Mouse (Mus musculus): Measurements from ENCODE around the gene Rep15. TPM values are rescaled to one million over a fixed set of nuclear protein-coding genes. Genes with fewer than 3 reads are reported as not detected.

Gene Rep15
- polyA plus RNA-seq (2014; fragmentation: Nextera tagmentation; extraction: Ambion mirVana) = 2.0 and 2.5 TPM in 2 replicates

GRCm38 (mm10) chr6:147032303-147032925 lies at the start of gene Rep15:
TSS of gene Rep15 (plus strand) at chr6:147032584.
- no peak for ATAC-seq (ENCODE audit: insufficient number of reproducible peaks, insufficient read depth, low FRiP score, low read depth)
- H3K4me2 ChIP-seq (replicated peaks; ENCODE audit: low read depth, low read length) = no peak within 1 kb of the TSS
- no peak within 1 kb of the TSS for H3K4me3 ChIP-seq (ENCODE audit: low read depth, low read length)
- peaks cover 9% of the 10 kb centered on the region; the same call in 1 of the 2 replicates for H3K36me3 ChIP-seq (ENCODE audit: control insufficient read depth, insufficient read depth, low read length)
- no peaks in the 10 kb centered on the region for H3K9me3 ChIP-seq (ENCODE audit: control insufficient read depth, low read depth, low read length)
- H3K27me3 ChIP-seq (ENCODE audit: control insufficient read depth, insufficient read depth, low read length) = no peaks in the 10 kb centered on the region
- H3K9ac ChIP-seq (replicated peaks; ENCODE audit: low read depth, low read length) = no peak within 1 kb of the TSS
- no peak within 1 kb of the TSS for H3K27ac ChIP-seq (ENCODE audit: low read length)
- WGBS = 41% methylated on average over 13 of the region's 13 CpGs
- H3K4me1 ChIP-seq (ENCODE audit: control insufficient read depth, insufficient read depth, low read length) = no peaks in the 10 kb centered on the region

- Histone ChIP-seq H3K27ac (ENCODE audit: low read length) (no peak overlapping the region), H3K36me3 (ENCODE audit: control insufficient read depth, insufficient read depth, low read length) (no peaks in the 10 kb centered on the region; the same call in 1 of the 2 replicates), H3K4me3 (ENCODE audit: low read depth, low read length) (no peak overlapping the region), H3K27me3 (ENCODE audit: control insufficient read depth, insufficient read depth, low read length) (no peaks in the 10 kb centered on the region), H3K4me2 (replicated peaks; ENCODE audit: low read depth, low read length) (no peak overlapping the region), H3K4me1 (ENCODE audit: control insufficient read depth, insufficient read depth, low read length) (peaks cover 2% of the 10 kb centered on the region; the same call in 1 of the 2 replicates), H3K9ac (replicated peaks; ENCODE audit: low read depth, low read length) (no peak overlapping the region), H3K9me3 (ENCODE audit: control insufficient read depth, low read depth, low read length) (no peaks in the 10 kb centered on the region)
- ATAC-seq (ENCODE audit: insufficient number of reproducible peaks, insufficient read depth, low FRiP score, low read depth) = no peak
- 66% methylated on average over 3 of the region's 3 CpGs for WGBS
These were observed 47.8 kb upstream of the Rep15 start for GRCm38 (mm10) chr6:146984569-146984968.

- no peak overlapping the region for H3K4me3 ChIP-seq (ENCODE audit: low read depth, low read length)
- no peak overlapping the region for H3K27ac ChIP-seq (ENCODE audit: low read length)
- H3K4me1 ChIP-seq (ENCODE audit: control insufficient read depth, insufficient read depth, low read length) = no peaks in the 10 kb centered on the region
- no peak overlapping the region for H3K4me2 ChIP-seq (replicated peaks; ENCODE audit: low read depth, low read length)
- H3K27me3 ChIP-seq (ENCODE audit: control insufficient read depth, insufficient read depth, low read length) = no peaks in the 10 kb centered on the region
- WGBS = 40% methylated on average over 5 of the region's 5 CpGs
- ATAC-seq (ENCODE audit: insufficient number of reproducible peaks, insufficient read depth, low FRiP score, low read depth) = no peak
- peaks cover 11% of the 10 kb centered on the region for H3K36me3 ChIP-seq (ENCODE audit: control insufficient read depth, insufficient read depth, low read length)
- no peak overlapping the region for H3K9ac ChIP-seq (replicated peaks; ENCODE audit: low read depth, low read length)
- no peaks in the 10 kb centered on the region for H3K9me3 ChIP-seq (ENCODE audit: control insufficient read depth, low read depth, low read length)
These were observed 38.1 kb upstream of the Rep15 start for GRCm38 (mm10) chr6:146994236-146994635.

GRCm38 (mm10) chr6:146995391-146995790 lies 37.0 kb upstream of the Rep15 start:
- 88% methylated on average over 2 of the region's 2 CpGs for WGBS
- Histone ChIP-seq H3K4me2 (replicated peaks; ENCODE audit: low read depth, low read length) (no peak overlapping the region), H3K27me3 (ENCODE audit: control insufficient read depth, insufficient read depth, low read length) (no peaks in the 10 kb centered on the region), H3K27ac (ENCODE audit: low read length) (no peak overlapping the region), H3K9ac (replicated peaks; ENCODE audit: low read depth, low read length) (no peak overlapping the region), H3K4me1 (ENCODE audit: control insufficient read depth, insufficient read depth, low read length) (no peaks in the 10 kb centered on the region), H3K36me3 (ENCODE audit: control insufficient read depth, insufficient read depth, low read length) (peaks cover 13% of the 10 kb centered on the region), H3K9me3 (ENCODE audit: control insufficient read depth, low read depth, low read length) (no peaks in the 10 kb centered on the region), H3K4me3 (ENCODE audit: low read depth, low read length) (no peak overlapping the region)
- no peak for ATAC-seq (ENCODE audit: insufficient number of reproducible peaks, insufficient read depth, low FRiP score, low read depth)

- Histone ChIP-seq H3K36me3 (ENCODE audit: control insufficient read depth, insufficient read depth, low read length) (peaks cover 13% of the 10 kb centered on the region), H3K9me3 (ENCODE audit: control insufficient read depth, low read depth, low read length) (no peaks in the 10 kb centered on the region), H3K27me3 (ENCODE audit: control insufficient read depth, insufficient read depth, low read length) (no peaks in the 10 kb centered on the region), H3K4me1 (ENCODE audit: control insufficient read depth, insufficient read depth, low read length) (no peaks in the 10 kb centered on the region), H3K4me3 (ENCODE audit: low read depth, low read length) (no peak overlapping the region), H3K27ac (ENCODE audit: low read length) (no peak overlapping the region), H3K4me2 (replicated peaks; ENCODE audit: low read depth, low read length) (no peak overlapping the region), H3K9ac (replicated peaks; ENCODE audit: low read depth, low read length) (no peak overlapping the region)
- no peak for ATAC-seq (ENCODE audit: insufficient number of reproducible peaks, insufficient read depth, low FRiP score, low read depth)
- 88% methylated on average over 6 of the region's 6 CpGs for WGBS
These were observed 36.5 kb upstream of the Rep15 start for GRCm38 (mm10) chr6:146995878-146996277.

- Histone ChIP-seq H3K9me3 (ENCODE audit: control insufficient read depth, low read depth, low read length) (no peaks in the 10 kb centered on the region), H3K36me3 (ENCODE audit: control insufficient read depth, insufficient read depth, low read length) (peaks cover 23% of the 10 kb centered on the region), H3K4me3 (ENCODE audit: low read depth, low read length) (no peak overlapping the region), H3K4me1 (ENCODE audit: control insufficient read depth, insufficient read depth, low read length) (no peaks in the 10 kb centered on the region), H3K27me3 (ENCODE audit: control insufficient read depth, insufficient read depth, low read length) (no peaks in the 10 kb centered on the region), H3K9ac (replicated peaks; ENCODE audit: low read depth, low read length) (no peak overlapping the region), H3K4me2 (replicated peaks; ENCODE audit: low read depth, low read length) (no peak overlapping the region), H3K27ac (ENCODE audit: low read length) (no peak overlapping the region)
- no peak for ATAC-seq (ENCODE audit: insufficient number of reproducible peaks, insufficient read depth, low FRiP score, low read depth)
- 73% methylated on average over 6 of the region's 6 CpGs for WGBS
These were observed 35.4 kb upstream of the Rep15 start for GRCm38 (mm10) chr6:146997006-146997405.

- H3K9ac ChIP-seq (replicated peaks; ENCODE audit: low read depth, low read length) = no peak overlapping the region
- H3K4me1 ChIP-seq (ENCODE audit: control insufficient read depth, insufficient read depth, low read length) = no peaks in the 10 kb centered on the region
- no peak overlapping the region for H3K27ac ChIP-seq (ENCODE audit: low read length)
- H3K4me2 ChIP-seq (replicated peaks; ENCODE audit: low read depth, low read length) = no peak overlapping the region
- no peak overlapping the region for H3K4me3 ChIP-seq (ENCODE audit: low read depth, low read length)
- peaks cover 29% of the 10 kb centered on the region for H3K36me3 ChIP-seq (ENCODE audit: control insufficient read depth, insufficient read depth, low read length)
- no peaks in the 10 kb centered on the region for H3K27me3 ChIP-seq (ENCODE audit: control insufficient read depth, insufficient read depth, low read length)
- no peaks in the 10 kb centered on the region for H3K9me3 ChIP-seq (ENCODE audit: control insufficient read depth, low read depth, low read length)
- ATAC-seq (ENCODE audit: insufficient number of reproducible peaks, insufficient read depth, low FRiP score, low read depth) = no peak
- 92% methylated on average over 4 of the region's 4 CpGs for WGBS
These were observed 33.7 kb upstream of the Rep15 start for GRCm38 (mm10) chr6:146998710-146999109.

- Histone ChIP-seq H3K27ac (ENCODE audit: low read length) (no peak overlapping the region), H3K36me3 (ENCODE audit: control insufficient read depth, insufficient read depth, low read length) (peaks cover 29% of the 10 kb centered on the region), H3K27me3 (ENCODE audit: control insufficient read depth, insufficient read depth, low read length) (no peaks in the 10 kb centered on the region), H3K4me3 (ENCODE audit: low read depth, low read length) (no peak overlapping the region), H3K9me3 (ENCODE audit: control insufficient read depth, low read depth, low read length) (no peaks in the 10 kb centered on the region), H3K4me2 (replicated peaks; ENCODE audit: low read depth, low read length) (no peak overlapping the region), H3K4me1 (ENCODE audit: control insufficient read depth, insufficient read depth, low read length) (no peaks in the 10 kb centered on the region), H3K9ac (replicated peaks; ENCODE audit: low read depth, low read length) (no peak overlapping the region)
- no peak for ATAC-seq (ENCODE audit: insufficient number of reproducible peaks, insufficient read depth, low FRiP score, low read depth)
- WGBS = 86% methylated on average over 9 of the region's 9 CpGs
These were observed 33.1 kb upstream of the Rep15 start for GRCm38 (mm10) chr6:146999302-146999701.

- WGBS = 56% methylated on average over 2 of the region's 2 CpGs
- no peak for ATAC-seq (ENCODE audit: insufficient number of reproducible peaks, insufficient read depth, low FRiP score, low read depth)
These were observed 32.6 kb upstream of the Rep15 start for GRCm38 (mm10) chr6:146999755-147000154.

More at GRCm38 (mm10) chr6:146999755-147000154, 32.6 kb upstream of the Rep15 start:
- peaks cover 29% of the 10 kb centered on the region for H3K36me3 ChIP-seq (ENCODE audit: control insufficient read depth, insufficient read depth, low read length)
- H3K27me3 ChIP-seq (ENCODE audit: control insufficient read depth, insufficient read depth, low read length) = no peaks in the 10 kb centered on the region
- H3K9me3 ChIP-seq (ENCODE audit: control insufficient read depth, low read depth, low read length) = no peaks in the 10 kb centered on the region
- H3K4me3 ChIP-seq (ENCODE audit: low read depth, low read length) = no peak overlapping the region
- no peak overlapping the region for H3K27ac ChIP-seq (ENCODE audit: low read length)
- H3K4me2 ChIP-seq (replicated peaks; ENCODE audit: low read depth, low read length) = no peak overlapping the region
- H3K9ac ChIP-seq (replicated peaks; ENCODE audit: low read depth, low read length) = no peak overlapping the region
- H3K4me1 ChIP-seq (ENCODE audit: control insufficient read depth, insufficient read depth, low read length) = no peaks in the 10 kb centered on the region
